Mouse (Mus musculus): ENCODE data around the gene Sox6.

The Sox6 gene

DNA sequence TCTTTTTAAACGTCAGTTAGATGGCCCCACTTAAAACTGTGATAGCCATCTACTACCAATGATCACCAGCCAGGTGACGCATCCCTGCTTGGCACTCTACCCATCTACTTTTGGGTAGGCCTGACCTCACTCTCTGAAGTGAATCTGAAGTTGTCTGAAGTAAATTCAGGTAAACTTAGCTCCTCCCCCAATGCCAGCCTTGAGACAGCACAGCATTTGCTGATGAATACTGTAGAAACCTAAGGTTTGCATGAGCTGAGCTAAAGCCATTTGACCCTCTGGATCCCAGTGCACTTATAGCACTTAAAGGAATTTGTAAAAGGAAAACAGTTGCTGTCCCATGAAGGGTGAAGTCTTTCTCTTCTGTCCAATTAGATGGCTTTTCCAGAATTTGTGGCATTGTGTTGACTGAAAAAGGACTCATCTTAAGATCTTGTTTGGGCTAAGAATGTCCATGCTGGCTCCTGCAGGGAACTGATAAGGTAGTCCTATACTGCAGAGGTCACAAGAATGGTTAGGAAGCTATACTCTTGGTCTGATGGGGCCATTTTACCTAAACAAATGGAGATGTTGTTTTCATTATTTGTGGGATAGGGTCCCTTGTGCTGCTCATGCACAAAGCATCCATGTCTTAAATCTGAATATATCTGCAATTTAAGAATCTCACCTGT, 50.4 kb downstream of the Sox6 start:
- in situ Hi-C loops (cut with MboI, MseI) = no loop called here

DNA sequence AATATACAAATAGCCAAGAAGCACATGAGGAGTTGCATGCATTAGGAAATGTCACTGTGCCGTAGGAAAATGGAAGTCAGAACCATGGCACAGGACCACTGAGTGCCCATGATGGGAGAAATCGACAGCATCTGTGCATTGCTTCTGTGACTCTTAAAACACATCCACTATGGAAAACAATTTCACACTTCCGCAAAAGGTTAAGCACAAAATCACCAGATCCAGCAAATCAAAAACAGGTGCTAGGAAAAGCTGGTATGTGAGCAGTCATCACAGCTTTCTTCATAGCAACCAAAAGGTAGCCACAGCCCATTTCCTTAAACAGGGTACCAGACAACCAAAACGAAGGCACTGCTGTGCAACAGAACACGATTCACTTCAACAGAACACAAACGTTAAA, 52.9 kb downstream of the Sox6 start:
- in situ Hi-C loops (cut with MboI, MseI) = no loop called here

DNA sequence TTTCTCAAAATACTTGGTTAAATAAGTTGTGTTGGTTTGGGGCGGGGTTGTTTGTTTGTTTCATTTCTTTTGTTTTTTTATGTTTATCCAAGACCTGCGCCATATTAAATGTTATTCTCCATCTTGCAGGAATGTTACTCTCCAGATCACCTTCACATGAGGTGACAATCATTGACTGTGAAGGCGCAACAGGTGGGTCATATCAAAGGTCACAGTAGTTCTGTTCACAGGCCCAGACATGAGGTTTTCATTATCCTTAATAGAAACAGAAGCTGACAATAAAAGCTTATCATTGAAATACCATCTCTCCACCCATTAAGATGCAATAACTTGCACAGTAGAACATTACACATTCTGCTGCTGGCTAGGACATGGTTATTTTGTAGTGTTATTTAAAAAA, 54.5 kb downstream of the Sox6 start:
- in situ Hi-C loops (cut with MboI, MseI) = no loop called here

DNA sequence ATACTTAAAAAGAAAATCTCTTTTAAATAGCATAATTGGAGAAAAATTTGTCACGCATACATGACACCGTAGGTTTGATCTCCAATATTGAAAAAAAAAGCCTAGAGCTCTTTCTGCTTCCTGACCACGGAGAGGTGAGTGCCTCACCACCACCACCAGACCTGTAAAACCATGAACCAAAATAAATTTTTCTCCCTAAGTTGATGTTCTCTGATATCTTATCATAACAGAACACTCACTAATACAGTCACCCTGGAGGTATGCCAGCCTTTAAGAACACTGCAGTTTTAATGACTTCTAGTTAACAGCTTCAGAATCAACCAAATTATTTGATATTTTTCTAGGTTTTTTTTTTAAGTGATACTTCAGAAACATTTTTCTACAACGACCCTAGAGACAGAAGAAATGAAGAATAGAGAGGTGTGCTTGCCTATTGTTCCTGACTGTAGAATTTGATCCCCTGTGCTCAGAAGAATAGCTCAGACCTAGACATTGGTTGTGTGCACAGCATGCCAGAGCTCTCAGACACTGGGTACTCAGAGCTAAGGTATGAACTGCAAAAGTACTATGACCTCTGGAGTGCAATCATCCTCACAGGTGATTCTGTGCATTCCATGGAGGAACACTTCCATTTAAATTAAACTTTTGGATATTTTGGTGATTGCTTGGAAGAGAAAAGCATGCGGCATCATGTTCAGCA, 58.6 kb downstream of the Sox6 start:
- in situ Hi-C loops (cut with MboI, MseI) = no loop called here

DNA sequence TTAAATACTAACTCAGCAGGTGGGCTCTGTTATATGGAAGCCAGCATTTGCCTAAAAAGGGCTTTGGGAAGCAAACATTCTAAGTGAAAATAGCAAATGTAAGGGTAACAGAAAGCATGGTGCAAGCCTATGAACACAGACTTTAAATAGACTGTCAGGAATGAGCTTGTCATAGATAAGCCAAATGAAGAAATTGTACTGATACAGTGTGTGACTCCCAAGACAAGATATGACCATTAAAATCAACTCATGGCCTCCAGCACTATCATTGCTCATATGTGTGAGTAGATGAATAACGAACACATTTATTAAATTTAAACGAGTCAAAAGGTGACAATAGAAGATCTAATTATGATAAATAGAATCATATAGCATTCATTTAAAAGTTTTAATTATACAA, 64.1 kb downstream of the Sox6 start:
- in situ Hi-C loops (cut with MboI, MseI) = no loop called here

DNA sequence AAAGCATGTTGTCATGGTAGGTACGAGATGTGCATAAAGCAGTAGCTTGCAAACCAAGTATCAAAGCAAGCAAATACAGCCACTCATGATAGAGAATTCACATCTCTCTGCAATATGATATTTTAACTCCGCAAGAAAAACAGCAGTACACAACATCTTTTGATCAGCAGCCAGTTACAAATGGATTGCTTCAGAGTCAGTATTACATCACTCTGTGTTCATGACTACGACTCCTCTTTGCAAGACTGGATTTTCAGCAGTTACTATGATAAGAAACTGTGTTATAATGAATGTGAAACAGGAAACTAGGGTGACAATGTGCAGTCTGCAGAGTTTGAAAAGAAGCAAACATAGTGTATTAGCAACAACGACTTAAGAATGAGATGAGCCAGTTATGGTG, 71.4 kb downstream of the Sox6 start:
- in situ Hi-C loops (cut with MboI, MseI) = no loop called here

DNA sequence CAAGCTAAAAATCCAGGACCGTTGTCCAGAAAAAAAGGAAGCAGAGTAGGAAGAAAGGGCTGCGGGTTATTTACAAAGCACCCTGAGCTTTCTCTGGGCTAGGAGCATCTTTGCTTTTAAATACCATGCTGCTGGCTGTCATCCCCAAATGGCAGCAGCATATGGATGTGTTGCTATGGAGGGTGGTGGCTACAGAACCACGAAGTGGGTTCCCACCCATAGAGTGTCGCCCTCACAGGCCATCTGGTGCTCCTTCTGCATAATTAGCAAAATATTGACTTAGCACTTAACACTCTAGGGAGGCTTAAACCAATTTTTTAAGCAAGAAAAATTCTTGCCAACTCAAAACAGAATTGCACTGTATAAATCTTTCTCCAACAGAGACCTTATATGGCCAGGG, 72.4 kb downstream of the Sox6 start:
- in situ Hi-C loops (cut with MboI, MseI) = no loop called here

DNA sequence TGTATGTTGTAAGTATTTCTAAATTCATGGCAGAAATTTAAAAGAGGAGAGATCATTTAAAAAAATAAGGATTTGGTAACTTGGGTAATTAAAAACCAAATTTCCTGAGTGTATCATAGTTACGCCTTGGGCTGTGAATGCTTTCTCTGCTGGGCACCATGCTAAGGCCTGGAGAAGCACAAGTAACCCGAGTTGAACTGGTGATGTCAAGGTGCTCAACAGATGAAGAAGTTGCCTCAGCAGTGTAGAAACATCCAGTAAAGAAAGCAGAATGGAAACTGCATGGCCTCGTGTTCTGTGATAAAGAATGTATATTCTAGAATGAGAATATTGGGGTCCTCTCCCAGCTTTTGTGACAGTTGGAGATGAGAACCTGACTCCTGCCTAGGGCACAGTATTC, 85.5 kb downstream of the Sox6 start:
- in situ Hi-C loops (cut with MboI, MseI) = no loop called here

DNA sequence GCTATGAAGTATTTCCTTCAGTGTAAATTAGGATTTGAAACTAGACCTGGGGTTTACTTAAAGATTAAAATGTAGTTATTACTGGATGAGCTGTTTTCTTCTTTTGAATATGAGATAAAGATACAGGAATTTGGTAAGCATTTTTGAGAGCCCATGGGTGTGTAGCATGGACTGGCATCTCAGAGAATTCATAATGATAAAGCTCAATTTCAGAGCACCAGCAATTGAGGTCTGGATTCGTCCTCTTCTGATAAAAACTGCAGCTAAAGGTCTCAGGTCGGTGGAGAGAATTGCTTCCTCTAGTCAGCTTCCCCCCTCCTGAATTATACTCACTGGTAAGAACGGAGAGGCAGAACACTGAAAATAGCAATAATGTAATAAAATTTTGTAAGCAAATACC, 86.4 kb downstream of the Sox6 start:
- in situ Hi-C loops (cut with MboI, MseI) = no loop called here

DNA sequence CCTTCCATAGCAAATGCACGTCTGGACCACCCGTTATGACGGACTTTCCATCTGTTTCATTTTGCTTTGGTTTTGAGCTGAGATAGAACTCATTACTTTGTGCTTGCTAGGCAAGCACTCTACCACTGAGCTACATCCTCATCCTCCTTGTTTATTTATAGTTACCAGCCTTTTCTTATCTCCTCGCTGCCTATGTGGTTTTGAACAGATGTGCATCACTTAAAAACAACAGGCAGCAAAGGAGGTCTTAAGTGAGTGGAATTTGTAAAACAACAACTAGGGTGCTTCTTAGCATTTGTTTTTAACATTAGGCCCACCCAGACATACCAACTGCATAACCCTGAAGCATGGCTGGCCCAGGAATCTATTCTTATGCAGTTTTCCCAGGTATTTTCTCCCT, 86.9 kb downstream of the Sox6 start:
- in situ Hi-C loops (cut with MboI, MseI) = no loop called here

DNA sequence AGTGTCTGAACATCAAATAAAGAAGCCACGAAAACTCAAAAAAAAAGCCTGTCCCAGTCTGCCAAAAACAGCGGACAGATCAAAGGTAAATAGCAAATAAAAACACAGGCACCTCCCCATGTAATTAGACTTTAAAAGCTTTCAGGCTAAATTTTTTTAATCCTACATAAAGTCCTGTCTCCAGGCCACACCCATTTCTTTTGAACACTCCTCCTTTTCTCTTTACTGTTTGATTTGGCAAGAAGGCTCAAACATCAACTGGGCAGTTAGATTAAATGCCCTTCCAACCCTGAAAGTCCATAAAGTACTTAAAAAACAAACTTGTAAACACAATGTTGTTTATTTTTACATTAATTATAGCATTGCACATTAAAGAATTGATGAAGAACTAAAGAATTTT, 90.7 kb downstream of the Sox6 start:
- in situ Hi-C loops (cut with MboI, MseI) = no loop called here

DNA sequence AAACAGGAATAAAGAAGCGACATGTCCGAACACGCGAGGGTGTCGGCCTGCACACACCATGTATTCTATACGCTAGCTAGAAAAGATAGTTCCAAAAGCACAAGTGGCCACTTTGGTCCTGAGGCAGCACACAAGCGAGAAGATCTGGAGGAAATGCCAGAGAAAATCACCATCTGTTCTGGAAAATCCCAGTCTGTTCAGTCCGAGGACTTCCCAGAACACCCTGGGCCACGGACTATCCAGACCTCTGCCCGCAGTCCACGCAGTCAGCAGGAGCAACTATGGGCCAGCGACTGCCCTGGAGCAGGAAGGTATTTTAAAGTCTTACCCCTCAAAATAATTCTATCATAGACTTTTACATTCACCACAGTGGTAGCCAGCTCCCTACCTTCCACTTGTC, 92.0 kb downstream of the Sox6 start:
- in situ Hi-C loops (cut with MboI, MseI) = no loop called here

DNA sequence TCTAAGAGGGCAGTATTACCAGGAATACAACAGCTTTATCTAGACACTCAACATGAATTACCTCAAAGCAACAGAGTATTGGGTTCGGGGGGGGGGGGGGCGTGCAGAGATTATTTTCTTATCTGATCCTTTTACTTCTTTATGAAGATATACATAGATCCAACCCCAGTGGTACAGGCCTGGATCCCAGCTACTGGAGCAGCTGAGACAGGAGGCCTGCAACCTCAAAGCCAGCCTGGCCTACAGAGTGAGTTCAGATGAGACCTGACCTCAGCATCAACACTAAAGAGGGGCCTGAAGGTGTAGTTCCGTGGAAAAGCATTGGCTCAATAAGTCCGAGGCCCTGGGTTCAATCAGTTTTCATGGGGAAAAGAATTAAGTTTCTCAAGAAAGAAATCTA, 93.1 kb downstream of the Sox6 start:
- in situ Hi-C loops (cut with MboI, MseI) = no loop called here

DNA sequence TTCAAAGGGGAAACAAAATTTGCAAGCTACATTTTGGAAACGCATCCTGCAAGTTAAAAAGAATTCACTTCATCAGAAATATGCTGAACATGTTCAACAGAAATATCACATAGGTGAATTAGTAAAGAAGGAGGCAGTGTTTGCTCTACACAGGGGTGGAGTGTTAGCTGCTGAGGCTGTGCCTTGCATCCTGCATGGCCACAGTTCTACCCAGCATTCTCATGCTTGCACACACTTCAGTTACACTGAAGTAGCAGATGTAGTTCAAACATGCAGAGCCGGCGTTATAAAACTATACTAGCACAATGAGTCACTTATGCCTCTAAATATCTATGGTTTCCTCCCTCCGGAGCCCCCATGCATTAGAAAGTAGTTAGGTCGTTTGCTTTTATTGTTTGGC, 94.3 kb downstream of the Sox6 start:
- in situ Hi-C loops (cut with MboI, MseI) = no loop called here

DNA sequence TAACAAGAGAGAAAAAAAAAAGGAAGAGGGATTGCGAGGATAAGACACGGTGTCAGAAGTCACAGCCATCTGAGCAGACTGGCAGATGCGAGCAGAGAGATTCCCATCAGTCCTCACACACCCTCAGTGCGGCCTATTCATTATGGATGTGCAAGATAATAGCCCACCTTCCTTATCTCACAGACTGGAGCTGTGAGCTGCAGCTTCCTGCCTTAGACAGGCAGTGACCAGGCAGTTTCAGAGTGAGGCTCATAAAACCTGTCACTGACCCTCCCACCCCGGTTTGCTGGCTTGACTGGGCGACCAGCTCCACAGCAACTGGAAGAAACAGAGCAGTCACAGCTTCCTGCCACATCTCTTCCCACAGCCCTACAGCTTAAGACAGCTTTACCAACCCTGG, 96.8 kb downstream of the Sox6 start:
- in situ Hi-C loops (cut with MboI, MseI) = no loop called here

DNA sequence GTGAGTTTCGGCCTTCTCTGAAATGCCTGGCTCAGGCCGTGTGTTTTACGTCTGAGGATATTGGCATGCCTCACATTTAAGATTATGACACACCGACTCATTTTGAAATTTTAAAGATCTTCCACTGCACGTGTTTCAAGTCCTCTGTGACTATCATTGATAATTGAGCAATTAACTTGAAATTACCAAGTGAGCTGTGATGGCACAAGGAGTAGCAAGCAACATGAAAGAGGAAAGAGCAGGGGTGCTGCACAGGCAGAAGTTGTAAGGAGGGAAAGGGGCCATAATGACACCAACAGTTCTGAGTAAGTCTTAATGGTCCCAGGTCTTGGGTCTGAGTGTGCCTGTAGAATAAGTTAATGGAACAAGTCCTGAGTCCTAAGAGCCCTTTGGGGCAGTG, 99.3 kb downstream of the Sox6 start:
- in situ Hi-C loops (cut with MboI, MseI) = no loop called here

DNA sequence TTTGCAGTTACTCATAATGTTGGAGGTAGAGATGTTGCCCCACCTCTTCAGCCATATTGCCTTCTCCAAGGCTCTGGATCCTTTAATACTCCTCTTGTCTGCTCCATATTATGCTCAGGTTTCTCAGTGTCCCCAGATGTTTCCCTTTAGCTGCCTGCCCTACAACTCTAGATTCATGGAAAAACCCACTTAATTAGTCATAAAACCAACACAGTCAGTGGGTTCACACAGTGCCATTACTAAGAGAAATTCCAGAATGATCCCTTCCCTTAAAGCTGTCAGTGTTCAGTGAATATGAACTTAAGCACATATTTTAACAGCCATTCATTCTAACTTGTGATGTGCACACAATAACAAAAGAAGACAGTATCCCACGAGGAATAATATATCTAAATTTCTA, 101.7 kb downstream of the Sox6 start:
- in situ Hi-C loops (cut with MboI, MseI) = no loop called here

DNA sequence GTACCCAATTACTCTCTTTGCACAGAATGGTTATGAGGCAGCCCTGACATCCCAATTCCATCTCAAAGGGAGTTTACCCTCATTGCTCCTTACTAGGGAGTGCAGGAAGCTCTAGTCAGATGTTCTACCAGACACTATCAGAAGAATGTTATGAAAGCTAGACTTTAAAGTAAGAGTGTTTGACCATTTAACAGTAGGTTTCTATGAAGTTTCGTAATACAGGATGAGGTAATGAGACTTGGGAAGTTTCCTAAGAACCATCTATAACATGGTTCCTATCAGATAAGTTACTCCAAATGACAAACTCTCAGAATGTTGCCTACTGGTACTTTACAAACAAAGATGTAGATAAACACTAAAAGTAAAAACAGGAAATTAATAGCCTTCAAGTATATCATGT, 123.3 kb downstream of the Sox6 start:
- in situ Hi-C loops (cut with MboI, MseI) = no loop called here

DNA sequence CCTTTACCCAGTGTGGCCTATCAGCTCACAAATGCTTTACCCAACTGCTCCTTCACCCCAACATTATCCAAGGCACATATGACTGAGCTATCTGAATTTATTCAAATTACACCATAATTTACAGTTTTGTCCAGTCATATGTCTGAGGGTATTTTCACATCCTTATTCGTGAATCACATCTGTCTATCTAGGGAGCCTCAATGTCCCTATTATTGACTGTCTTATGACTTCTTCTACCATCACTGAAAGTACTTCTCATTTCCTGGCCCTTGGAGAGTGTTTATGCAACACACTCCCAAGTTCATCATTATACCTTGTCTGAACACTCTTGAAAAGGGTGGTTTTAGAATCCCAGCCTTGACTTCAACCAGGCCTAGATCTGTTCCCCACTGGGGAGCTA, 128.3 kb downstream of the Sox6 start:
- in situ Hi-C loops (cut with MboI, MseI) = no loop called here

DNA sequence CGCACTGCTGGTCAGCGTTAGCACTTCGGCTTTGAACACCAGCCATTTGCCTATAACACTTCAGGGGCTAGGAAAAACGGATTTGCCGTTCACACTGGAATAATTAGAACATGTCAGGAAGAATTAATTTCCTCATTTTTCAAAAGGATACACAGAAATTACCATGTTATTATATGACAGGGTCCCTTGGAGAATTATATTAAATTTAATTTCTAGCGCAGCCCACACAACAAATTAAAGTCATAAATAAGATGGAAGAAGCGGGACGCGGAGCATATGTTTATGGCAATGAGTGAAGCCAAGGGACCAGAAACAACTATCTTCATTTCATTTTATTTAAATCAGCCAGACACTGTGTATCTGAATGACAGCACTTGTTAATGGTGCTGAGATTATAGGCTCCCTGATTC, 133.8 kb downstream of the Sox6 start:
- in situ Hi-C loops (cut with MboI, MseI) = no loop called here

DNA sequence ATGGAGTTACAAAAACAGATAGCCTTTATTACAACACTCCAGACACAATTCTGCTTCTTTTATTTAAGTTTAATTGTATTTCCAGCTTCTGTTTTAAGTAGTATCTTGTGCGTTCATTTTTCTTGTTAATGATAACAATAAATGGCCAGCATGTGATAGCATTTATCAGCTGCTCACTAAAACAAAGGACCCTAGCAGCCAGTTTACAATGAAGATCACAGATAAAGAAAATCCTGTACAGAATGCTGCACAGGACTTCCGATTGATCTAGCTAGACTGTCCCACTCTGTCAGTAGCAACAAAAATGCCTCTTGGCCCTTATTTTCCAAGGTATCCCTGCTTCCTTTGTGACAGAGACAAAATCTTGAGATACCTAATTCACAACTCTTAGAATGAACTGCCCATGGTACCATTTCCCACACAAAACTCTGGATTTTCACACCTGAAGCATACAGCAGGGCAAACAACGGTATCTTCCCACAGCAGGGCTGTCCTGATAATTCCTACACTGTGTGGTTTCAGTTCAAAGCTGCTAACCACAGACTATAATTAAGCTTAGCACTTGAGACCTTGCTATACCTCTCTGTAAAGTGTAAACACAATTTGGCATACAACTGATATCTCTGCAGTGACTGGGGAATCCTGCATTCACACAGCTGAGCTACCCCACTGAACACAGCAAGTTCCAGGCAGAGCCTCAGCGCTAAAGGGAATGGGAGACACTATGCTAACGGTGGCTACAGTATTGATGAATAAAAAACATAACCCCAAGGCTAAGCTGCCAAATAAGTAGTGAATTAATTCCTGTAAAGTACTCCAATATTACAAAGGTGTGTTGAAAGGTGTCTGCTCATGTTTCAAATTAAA, 134.4 kb downstream of the Sox6 start:
- in situ Hi-C loops (cut with MboI, MseI) = no loop called here

DNA sequence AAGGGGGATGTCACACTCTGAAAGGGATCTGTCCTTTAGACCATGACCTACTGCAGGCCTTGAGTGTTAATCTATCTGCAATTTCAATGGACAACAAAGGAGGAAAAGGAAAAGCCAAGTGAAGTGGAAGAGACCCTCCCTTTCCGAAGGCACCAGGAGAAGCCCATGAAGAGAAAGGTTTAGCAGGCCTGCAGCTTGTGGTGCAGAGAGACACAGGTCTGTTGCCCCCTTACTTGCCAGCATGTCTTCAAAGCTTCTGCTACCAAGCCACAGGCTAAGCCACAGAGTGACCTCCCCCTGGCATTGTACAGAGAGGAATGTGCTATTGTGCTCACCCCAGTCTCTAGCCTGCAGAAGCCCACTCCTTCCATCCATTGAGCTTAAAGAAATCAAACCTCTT, 135.2 kb downstream of the Sox6 start:
- in situ Hi-C loops (cut with MboI, MseI) = no loop called here

DNA sequence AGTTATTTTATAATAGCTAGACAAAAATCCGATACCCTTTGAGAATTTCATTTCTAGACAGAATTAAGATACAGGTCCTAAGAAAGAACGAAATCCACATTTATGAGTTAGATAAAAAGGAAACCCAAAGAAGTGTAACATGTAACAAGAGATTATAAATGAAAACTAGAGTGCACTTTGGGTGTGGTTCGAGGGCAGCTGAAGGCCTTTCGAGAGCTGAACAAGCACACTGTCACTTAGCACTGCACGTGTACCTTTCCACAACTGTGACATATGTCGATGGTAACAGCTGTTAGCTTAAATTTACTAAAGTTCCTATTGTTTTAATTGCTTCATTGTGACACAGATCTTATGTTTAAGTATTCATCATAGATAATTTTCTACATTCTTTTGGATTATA, 142.8 kb downstream of the Sox6 start:
- in situ Hi-C loops (cut with MboI, MseI) = no loop called here

All from regulatory T cell (primary cell).